Mouse (Mus musculus) heart, postnatal 0 days (tissue): Measurements from ENCODE around the gene Fam171a1. TPM values are rescaled to one million over a fixed set of nuclear protein-coding genes. Genes with fewer than 3 reads are reported as not detected.
A peak's percentile ranks its signal among the peaks of the same experiment; 100 is the strongest.

ENCODE experiments used
- ATAC-seq: fragments of 200-750 bp; cut with Nextera tagmentation; 2 replicates; pipeline ENCODE4 v1.8.0; 2017; ENCODE audit warnings: low read depth, moderate number of reproducible peaks, moderate library complexity; ENCODE audit not compliant: insufficient read depth
- DNase-seq: peaks from one replicate; pipeline ENCODE4 v3.0.0-alpha.2; 2016; ENCODE audit warnings: low spot score
- H3K27ac ChIP-seq: fragments of 300-500 bp; sonication (generic); 2 replicates; pipeline ENCODE4 v1.5.1; 2014; ENCODE audit warnings: low read depth, mild to moderate bottlenecking
- H3K27me3 ChIP-seq: fragments of 300-500 bp; sonication (generic); 2 replicates; pipeline ENCODE4 v1.6.1; 2014; ENCODE audit warnings: low read length, mixed read lengths; ENCODE audit not compliant: control insufficient read depth, insufficient read depth
- H3K36me3 ChIP-seq: fragments of 300-500 bp; sonication (generic); replicated peaks from 2 replicates; pipeline ENCODE4 v1.6.1; 2014; ENCODE audit warnings: low read length, mixed read lengths; ENCODE audit not compliant: control insufficient read depth, insufficient read depth
- H3K4me1 ChIP-seq: fragments of 300-500 bp; sonication (generic); 2 replicates; pipeline ENCODE4 v1.6.1; 2014; ENCODE audit warnings: antibody characterized with exemption; ENCODE audit not compliant: control insufficient read depth, insufficient read depth
- H3K4me2 ChIP-seq: fragments of 300-500 bp; sonication (generic); 2 replicates; pipeline ENCODE4 v1.6.1; 2014; ENCODE audit warnings: low read depth, mild to moderate bottlenecking, low read length, moderate library complexity
- H3K4me3 ChIP-seq: fragments of 300-500 bp; sonication (generic); 2 replicates; pipeline ENCODE4 v1.5.1; 2014; ENCODE audit warnings: low read depth, low read length
- H3K9ac ChIP-seq: fragments of 300-500 bp; sonication (generic); replicated peaks from 2 replicates; pipeline ENCODE4 v1.6.1; 2014; ENCODE audit warnings: low read depth, low read length, mixed read lengths
- H3K9me3 ChIP-seq: fragments of 300-500 bp; sonication (generic); replicated peaks from 2 replicates; pipeline ENCODE4 v1.6.1; 2016; ENCODE audit warnings: low read length; ENCODE audit not compliant: control insufficient read depth
- CTCF ChIP-seq: IDR thresholded peaks from 2 replicates; pipeline ENCODE4 v1.5.1; 2016; ENCODE audit warnings: antibody characterized with exemption, control low read depth, low read depth
- EP300 ChIP-seq: IDR thresholded peaks from 2 replicates; pipeline ENCODE4 v1.6.1; 2016; ENCODE audit warnings: antibody characterized with exemption, low read depth
- WGBS: fragments of 180-500 bp; shearing (Covaris S2); extraction: QIAGEN DNeasy Blood & Tissue Kit; methylation state at CpG from one replicate; pipeline ENCODE4 v1.1.7; 2014; 5-methylcytosine and 5-hydroxymethylcytosine counted together
- polyA plus RNA-seq: library from polyadenylated mRNA; unstranded; fragments of >200 nt; fragmentation: Nextera tagmentation; extraction: Ambion mirVana; gene quantifications from 2 replicates; pipeline ENCODE4 v1.2.1, GENCODE M21; 2015
- total RNA-seq: library from RNA; depleted of rRNA; stranded (reverse); fragments of >200 nt; gene quantifications from 2 replicates; pipeline ENCODE4 v1.2.3, GENCODE M21; 2014; ENCODE audit warnings: low replicate concordance

Gene Fam171a1
- total and polyA plus RNA-seq, 2 experiments from 2014 or later = 15.4 to 28.1 TPM

DNA sequence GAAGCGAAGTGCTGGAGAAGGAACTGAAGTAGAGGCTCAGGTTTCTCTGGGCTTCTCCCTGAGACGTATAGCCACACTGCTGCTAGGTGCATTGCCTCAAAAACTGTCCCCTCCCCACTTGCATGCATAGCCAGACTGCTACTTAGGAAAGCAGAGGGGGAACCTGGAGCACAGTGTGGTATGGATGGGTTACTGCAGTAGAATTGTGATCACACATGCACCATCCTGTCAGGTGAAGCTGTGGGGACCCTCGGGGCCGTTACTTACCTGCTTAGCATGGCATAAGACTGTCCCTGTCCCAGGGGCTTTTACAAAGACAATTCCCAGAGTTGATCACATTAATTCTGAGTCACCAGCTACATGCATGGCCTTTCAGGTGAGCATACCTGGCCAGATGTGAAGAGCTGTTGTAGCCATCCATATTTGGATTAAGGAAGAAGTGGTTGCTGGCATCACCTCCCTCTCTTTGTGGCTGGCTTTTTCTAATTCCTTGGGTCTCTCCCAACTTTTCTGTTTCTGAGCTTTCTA, 14.4 kb downstream of the Fam171a1 start:
- no peak for ATAC-seq
- 82% methylated on average over 4 of the region's 4 CpGs for WGBS
- Histone ChIP-seq H3K4me1 (0 out of 2 replicates have a peak, but pooled peaks cover 8% of the 10 kb centered on the region), H3K9me3 (no peaks in the 10 kb centered on the region), H3K27me3 (no peaks in the 10 kb centered on the region), H3K36me3 (no peaks in the 10 kb centered on the region), H3K9ac (no peak overlapping the region), H3K4me2 (no peak overlapping the region), H3K27ac (no peak overlapping the region), H3K4me3 (no peak overlapping the region)
- TF ChIP-seq EP300 (no peak), CTCF (no peak)
- DNase-seq = no peak

DNA sequence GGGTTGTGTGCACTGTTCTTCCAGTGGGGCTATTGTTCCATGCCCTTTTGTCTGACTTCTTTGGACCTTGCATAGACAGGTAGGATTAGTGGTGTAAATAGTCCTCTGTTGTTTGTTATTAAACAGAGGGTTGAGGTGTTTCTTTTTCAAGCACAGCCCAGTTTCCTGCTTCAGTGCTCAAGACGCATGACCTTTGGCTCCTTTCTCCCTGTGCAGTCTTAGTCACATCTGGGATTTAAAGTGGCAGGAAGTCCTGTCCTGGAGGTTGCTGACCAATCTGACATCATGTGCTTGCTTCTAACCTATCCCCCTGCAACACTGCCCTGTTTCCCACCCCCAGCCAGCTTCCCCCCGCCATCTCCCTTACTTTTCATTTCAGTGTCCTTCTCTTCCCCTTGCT, 14.9 kb downstream of the Fam171a1 start:
- WGBS = 58% methylated on average over 2 of the region's 2 CpGs
- DNase-seq (peak; percentile 22), ATAC-seq (peak; percentile 55; the same call in 1 of the 2 replicates)
- Histone ChIP-seq H3K27ac (no peak overlapping the region), H3K36me3 (no peaks in the 10 kb centered on the region), H3K4me3 (no peak overlapping the region), H3K9me3 (no peaks in the 10 kb centered on the region), H3K9ac (no peak overlapping the region), H3K27me3 (no peaks in the 10 kb centered on the region), H3K4me2 (no peak overlapping the region), H3K4me1 (peaks cover 9% of the 10 kb centered on the region; the same call in 1 of the 2 replicates)
- TF ChIP-seq CTCF (no peak), EP300 (no peak)

DNA sequence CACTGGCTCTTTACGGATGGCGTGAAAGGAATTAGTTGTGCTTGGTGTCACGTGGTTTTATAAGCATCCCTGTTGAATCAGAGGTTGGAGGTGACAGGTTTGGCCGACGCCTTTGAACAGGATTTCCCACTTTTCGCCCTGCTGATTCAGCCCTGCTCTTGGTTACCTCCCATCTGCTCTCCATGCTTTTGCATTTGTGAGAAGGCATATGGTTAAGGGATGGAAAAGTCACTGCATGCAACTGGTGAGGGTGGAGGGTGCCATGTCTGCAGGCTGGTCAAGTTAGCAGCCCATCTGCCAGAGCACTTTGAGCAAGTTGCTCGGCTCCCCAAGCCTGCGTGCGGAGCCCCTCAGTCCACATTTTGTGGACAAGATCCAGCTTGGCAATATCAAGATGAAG, 18.4 kb downstream of the Fam171a1 start:
- ATAC-seq = no peak
- DNase-seq = peak; percentile 3
- H3K36me3 ChIP-seq = no peaks in the 10 kb centered on the region
- H3K4me2 ChIP-seq = no peak overlapping the region
- peaks cover 17% of the 10 kb centered on the region for H3K4me1 ChIP-seq
- 82% methylated on average over 9 of the region's 9 CpGs for WGBS
- no peaks in the 10 kb centered on the region for H3K9me3 ChIP-seq
- H3K27ac ChIP-seq = no peak overlapping the region
- no peak overlapping the region for H3K4me3 ChIP-seq
- no peaks in the 10 kb centered on the region for H3K27me3 ChIP-seq
- no peak overlapping the region for H3K9ac ChIP-seq
- no peak for TF ChIP-seq CTCF
- TF ChIP-seq EP300 = no peak

DNA sequence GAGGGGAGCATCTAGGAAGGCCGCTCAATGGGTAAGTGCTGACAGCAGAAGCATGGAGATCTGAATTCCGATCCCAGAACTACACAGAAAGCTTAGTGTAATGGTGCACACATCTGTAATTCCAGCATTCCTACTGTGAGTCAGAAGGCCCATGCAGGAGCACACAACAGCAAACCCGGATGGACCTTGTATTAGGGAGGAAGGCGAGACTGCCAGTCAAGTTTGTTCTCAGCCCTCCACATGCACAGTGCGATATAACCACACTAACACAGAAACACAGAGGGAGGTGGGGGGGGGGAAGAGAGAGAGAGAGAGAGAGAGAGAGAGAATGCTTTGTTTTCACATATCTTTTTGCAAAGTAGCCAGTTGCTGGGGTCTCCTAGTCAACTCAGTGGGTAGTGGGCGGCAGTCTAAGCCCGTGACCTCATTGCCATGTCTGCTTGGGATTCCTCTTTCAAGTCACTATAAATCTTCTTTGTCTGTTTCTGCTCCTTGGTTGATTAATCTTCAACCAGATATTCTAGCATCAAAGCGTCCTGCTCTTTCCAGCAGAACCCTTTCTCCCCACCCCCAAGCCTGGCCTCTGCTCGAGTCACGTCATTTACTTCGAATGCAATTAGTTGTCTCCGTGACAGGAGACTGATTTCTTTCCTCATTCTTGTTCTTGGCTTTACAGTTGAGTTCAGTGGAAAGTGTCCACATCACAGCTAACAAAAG, 20.7 kb downstream of the Fam171a1 start:
- no peak overlapping the region for H3K9ac ChIP-seq
- ATAC-seq (no peak), DNase-seq (peak; percentile 8)
- H3K4me3 ChIP-seq = no peak overlapping the region
- no peaks in the 10 kb centered on the region for H3K9me3 ChIP-seq
- no peaks in the 10 kb centered on the region for H3K27me3 ChIP-seq
- no peaks in the 10 kb centered on the region for H3K36me3 ChIP-seq
- H3K4me2 ChIP-seq = no peak overlapping the region
- peaks cover 36% of the 10 kb centered on the region for H3K4me1 ChIP-seq
- TF ChIP-seq CTCF (no peak), EP300 (no peak)
- 56% methylated on average over 12 of the region's 12 CpGs for WGBS
- H3K27ac ChIP-seq = 0 out of 2 replicates have a peak overlapping the region, but pooled peaks have one; percentile 27

DNA sequence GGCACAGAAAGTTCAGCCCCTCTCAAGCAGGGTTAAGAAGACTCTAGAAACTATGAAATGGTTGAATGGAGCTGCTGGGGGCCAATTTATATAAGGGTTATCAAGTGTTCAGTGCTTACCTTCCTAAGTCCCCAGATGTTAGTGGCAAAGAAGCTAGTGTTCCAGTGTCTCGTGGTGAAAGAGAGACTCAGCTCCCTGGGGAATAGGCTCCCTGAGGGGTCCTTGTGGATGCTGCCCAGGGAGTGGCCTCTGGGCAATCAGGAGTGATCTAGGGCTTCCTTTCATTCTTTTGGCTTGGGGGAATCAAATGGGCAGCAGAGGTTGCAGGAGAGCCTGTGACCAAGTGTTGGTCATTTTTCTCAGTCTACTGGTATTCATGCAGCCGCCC, 21.3 kb downstream of the Fam171a1 start:
- WGBS = 73% methylated on average over 2 of the region's 2 CpGs
- H3K27ac ChIP-seq = no peak overlapping the region

More for the DNA sequence above, 21.3 kb downstream of the Fam171a1 start:
- no peak for ATAC-seq
- TF ChIP-seq CTCF = no peak
- no peak for TF ChIP-seq EP300
- no peak overlapping the region for H3K9ac ChIP-seq
- H3K4me2 ChIP-seq = no peak overlapping the region
- H3K4me1 ChIP-seq = peaks cover 36% of the 10 kb centered on the region
- no peaks in the 10 kb centered on the region for H3K36me3 ChIP-seq
- no peaks in the 10 kb centered on the region for H3K9me3 ChIP-seq
- DNase-seq = no peak
- H3K4me3 ChIP-seq = no peak overlapping the region
- no peaks in the 10 kb centered on the region for H3K27me3 ChIP-seq
